ENCODE assay signal across 10 mouse cellular contexts in the genomic region with DNA sequence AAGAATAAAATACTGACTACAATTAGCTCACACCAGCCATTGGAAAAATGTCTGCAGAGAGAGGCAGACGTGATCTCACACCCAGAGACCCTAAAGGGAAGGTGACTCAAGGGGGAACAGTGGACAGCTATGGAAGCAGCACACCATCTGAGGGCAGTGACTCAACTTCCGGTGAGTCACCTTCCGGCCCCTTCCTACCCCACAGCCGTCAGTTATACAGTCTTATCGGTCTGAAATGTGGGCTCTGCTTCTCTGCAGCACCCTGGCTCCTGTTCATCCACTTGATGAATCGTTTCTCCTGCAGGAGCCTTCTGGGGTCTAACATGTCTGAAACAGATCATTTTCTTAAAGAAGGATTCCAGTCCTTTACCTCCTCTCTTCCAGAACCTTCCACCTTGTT.
DNase-seq lines count a peak whose midpoint lies in the region; ATAC-seq and TF ChIP-seq lines count a peak whose summit lies in the region.
"Had no signal": no experiment of that assay in that cellular context is flagged by ENCODE, and none has a peak within 500 bp of the region (broad histone marks: within the 10 kb centered on the region; RNA-seq: fewer than 3 reads in every experiment).

No protein-coding gene starts in this region.

- TF ChIP-seq CTCF in CH12.LX (conservative IDR thresholded peaks at IDR 0.05 in 1 of 2, IDR thresholded peaks at IDR 0.05 in 1 of 2; ENCODE audit: low read depth in 2 of 2, low read length in 2 of 2), result no peak
- no peak for TF ChIP-seq CTCF in liver, postnatal 0 days (IDR thresholded peaks at IDR 0.05; ENCODE audit: low read depth)

- no peaks in the 10 kb centered on the region for H3K79me2 ChIP-seq in CH12.LX (replicated peaks; ENCODE audit: control insufficient read depth, extremely low read depth, insufficient read depth, poor library complexity, severe bottlenecking)

- no peak for TF ChIP-seq RAD21 in CH12.LX (IDR thresholded peaks at IDR 0.05; ENCODE audit: low read depth, low read length)

- in situ Hi-C loops in CH12.LX (cut with MboI; ENCODE audit: low pct_ligation_motif_present, low pct_unique_long_range_greater_than_20kb, low sequenced_read_pairs), result no loop called here

- H3K9me3 ChIP-seq in CH12.LX (replicated peaks; ENCODE audit: low read length), result no peaks in the 10 kb centered on the region
- H3K9me3 ChIP-seq in liver, postnatal 0 days (ENCODE audit: low read length), result no peaks in the 10 kb centered on the region
- H3K9me3 ChIP-seq: midbrain, embryonic 13.5 days had no signal

- intact Hi-C loops in left cerebral cortex, postnatal 4 days (cut with DNase I), result no loop called here

- TF ChIP-seq EP300 in CH12.LX (IDR thresholded peaks at IDR 0.05; ENCODE audit: low read length), result no peak
- TF ChIP-seq EP300 in liver, postnatal 0 days (IDR thresholded peaks at IDR 0.05; ENCODE audit: low read depth), result no peak; the same call in 1 of the 2 replicates

- no peak overlapping the region for H3K9ac ChIP-seq in CH12.LX (ENCODE audit: insufficient read depth, low read depth)
- H3K9ac ChIP-seq in liver, postnatal 0 days (replicated peaks), result no peak overlapping the region

- H3K27ac ChIP-seq in CH12.LX (ENCODE audit: insufficient read depth, low read depth), result no peak overlapping the region
- no peak overlapping the region for H3K27ac ChIP-seq in liver, postnatal 0 days (ENCODE audit: low read depth)

- H3K4me2 ChIP-seq in CH12.LX (ENCODE audit: insufficient read depth, low read depth, poor library complexity, severe bottlenecking), result no peak overlapping the region
- H3K4me2 ChIP-seq in liver, postnatal 0 days (ENCODE audit: low read depth, low read length), result no peak overlapping the region

- WGBS in liver, postnatal 0 days (ENCODE audit: insufficient replicate concordance), result 24% methylated on average over 6 of the region's 6 CpGs

- TF ChIP-seq POLR2A in CH12.LX (IDR thresholded peaks at IDR 0.05; ENCODE audit: low read depth, low read length), result no peak

- no peaks in the 10 kb centered on the region for H3K27me3 ChIP-seq in CH12.LX (replicated peaks)
- H3K27me3 ChIP-seq in liver, postnatal 0 days (ENCODE audit: insufficient read depth, low read length), result no peaks in the 10 kb centered on the region
- H3K27me3 ChIP-seq: midbrain, embryonic 13.5 days had no signal

- H3K36me3 ChIP-seq in CH12.LX (replicated peaks in 1 of 2; ENCODE audit: control insufficient read depth in 1 of 2, insufficient read depth in 1 of 2, low read length in 1 of 2), result no peaks in the 10 kb centered on the region
- no peaks in the 10 kb centered on the region for H3K36me3 ChIP-seq in liver, postnatal 0 days (replicated peaks; ENCODE audit: insufficient read depth, low read length)
- H3K36me3 ChIP-seq: midbrain, embryonic 13.5 days had no signal

- peaks cover 6% of the 10 kb centered on the region in 2 experiments; a peak in 3 of 4 replicates for H3K4me1 ChIP-seq in CH12.LX (ENCODE audit: control insufficient read depth in 1 of 2, insufficient read depth in 2 of 2)
- no peaks in the 10 kb centered on the region for H3K4me1 ChIP-seq in liver, postnatal 0 days (ENCODE audit: insufficient read depth)

- peak; percentile 60 for ATAC-seq in liver, postnatal 0 days

- dilution Hi-C loops in CH12.LX (cut with MboI; ENCODE audit: extremely low pct_ligation_motif_present, extremely low pct_unique_long_range_greater_than_20kb, low sequenced_read_pairs), result no loop called here

- peak; percentile 9 to 21 for DNase-seq in adrenal gland, postnatal 36 days
- DNase-seq in adrenal gland, postnatal 14 days, result no peak
- peak; percentile 48 for DNase-seq in CH12.LX (ENCODE audit: extremely low read depth)
- DNase-seq in heart, adult 9 months (ENCODE audit: low spot score in 2 of 2), result peak; percentile 45 to 57
- peak; percentile 31 for DNase-seq in liver, postnatal 0 days
- DNase-seq in left cerebral cortex, adult 11 months (ENCODE audit: low spot score), result no peak
- no peak for DNase-seq in left cerebral cortex, postnatal 4 days
- no peak for DNase-seq in cerebellum, postnatal 4 days (ENCODE audit: low spot score in 2 of 2)
- DNase-seq: gastrocnemius, postnatal 25 days had no signal

- H3K4me3 ChIP-seq in CH12.LX (replicated peaks in 1 of 3; ENCODE audit: low read depth in 2 of 3, low read length in 2 of 3, poor library complexity in 1 of 3), result no peak overlapping the region
- H3K4me3 ChIP-seq in liver, postnatal 0 days (ENCODE audit: low read depth, low read length), result no peak overlapping the region

TF ChIP-seq in CH12.LX, 34 proteins besides CTCF, POLR2A, EP300 and RAD21:
- no peak for TF ChIP-seq TBP (conservative IDR thresholded peaks at IDR 0.05; ENCODE audit: low read depth, low read length)
- TF ChIP-seq KAT2A (IDR thresholded peaks at IDR 0.05; ENCODE audit: insufficient replicate concordance, low read length), result no peak
- TF ChIP-seq JUND (conservative IDR thresholded peaks at IDR 0.05; ENCODE audit: low read depth, low read length), result peak; percentile 56; the same call in 1 of the 2 replicates
- peak; percentile 64 for TF ChIP-seq JUN (IDR thresholded peaks at IDR 0.05; ENCODE audit: insufficient read depth, low read depth, low read length)
- TF ChIP-seq ELF1 (IDR thresholded peaks at IDR 0.05; ENCODE audit: low read depth, low read length), result no peak
- TF ChIP-seq MYC (IDR thresholded peaks at IDR 0.05; ENCODE audit: low read depth, low read length), result no peak
- TF ChIP-seq MXI1 (IDR thresholded peaks at IDR 0.05; ENCODE audit: low read depth, low read length), result no peak
- no peak for TF ChIP-seq GABPA (IDR thresholded peaks at IDR 0.05; ENCODE audit: insufficient replicate concordance, low read depth, low read length)
- no peak for TF ChIP-seq IRF4 (IDR thresholded peaks at IDR 0.05; ENCODE audit: low read depth, low read length)
- TF ChIP-seq CHD1 (IDR thresholded peaks at IDR 0.05; ENCODE audit: low read depth, low read length), result no peak
TF ChIP-seq in CH12.LX: peak in this region for 2.

Comparison
In these comparisons a context has a peak if more than half of its experiments do, and no peak if none do; other contexts are left out.
1. DNase-seq: peak in adrenal gland, postnatal 36 days (2 of 2), CH12.LX (single experiment), heart, adult 9 months (2 of 2) and liver, postnatal 0 days (single experiment); none in adrenal gland, postnatal 14 days (single experiment), left cerebral cortex, adult 11 months (single experiment), left cerebral cortex, postnatal 4 days (single experiment) and cerebellum, postnatal 4 days (0 of 2).